Mouse (Mus musculus) small intestine, adult 10 weeks (tissue): ENCODE results near the gene Nkrf. TPM values are rescaled to one million over a fixed set of nuclear protein-coding genes. Genes with fewer than 3 reads are reported as not detected.

ENCODE experiments used
- polyA plus RNA-seq: library from polyadenylated mRNA; stranded (reverse); fragments of 350-450 nt; fragmentation: Illumina TruSeq; extraction: RNeasy Lipid Tissue Mini Kit (QIAGEN cat#74804); gene quantifications from one replicate; pipeline ENCODE4 v1.2.3, GENCODE M21; 2014; ENCODE audit warnings: low replicate concordance

Gene Nkrf
- polyA plus RNA-seq = 11.3 TPM

DNA sequence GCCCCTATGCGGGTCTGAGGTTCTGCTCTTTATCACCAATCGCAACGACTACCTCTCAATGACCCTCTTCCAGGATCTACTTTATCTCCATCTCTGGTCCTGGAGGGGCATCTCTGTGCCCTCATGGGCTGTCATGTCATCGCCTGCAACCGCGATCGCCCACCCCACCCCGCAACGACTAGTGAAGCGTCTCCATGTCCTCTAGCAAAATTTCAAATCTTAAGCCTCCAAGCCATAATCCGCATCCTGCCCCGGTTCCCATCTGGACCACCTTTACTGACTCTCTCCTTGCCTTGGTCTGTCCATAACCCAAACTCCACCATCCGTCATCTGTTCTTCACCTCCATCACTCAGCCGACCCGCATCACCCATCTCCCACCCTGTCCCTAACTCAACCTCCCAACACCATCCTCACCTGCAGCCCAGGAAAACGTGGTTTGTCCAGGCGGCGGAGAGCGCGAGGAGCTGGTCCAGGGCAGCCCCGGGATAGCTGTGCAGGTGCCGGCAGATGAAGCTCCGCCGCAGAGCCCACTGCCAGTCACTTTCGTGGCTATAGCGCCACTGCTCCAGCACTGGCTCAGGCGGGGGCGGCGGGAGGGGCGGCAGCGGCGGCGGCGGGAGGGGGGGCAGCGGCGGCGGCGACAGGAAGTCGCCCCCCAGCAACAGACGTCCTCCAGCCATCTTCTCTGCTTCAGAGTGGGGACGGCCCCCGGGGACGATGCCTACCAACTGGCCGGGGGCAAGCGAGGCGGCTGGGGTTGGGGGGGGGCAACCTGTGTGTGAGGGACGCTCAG, at the start of gene Nkrf:
Gene Nkrf (minus strand): TSS at position 579 of the 794 bp plus-strand sequence.

DNA sequence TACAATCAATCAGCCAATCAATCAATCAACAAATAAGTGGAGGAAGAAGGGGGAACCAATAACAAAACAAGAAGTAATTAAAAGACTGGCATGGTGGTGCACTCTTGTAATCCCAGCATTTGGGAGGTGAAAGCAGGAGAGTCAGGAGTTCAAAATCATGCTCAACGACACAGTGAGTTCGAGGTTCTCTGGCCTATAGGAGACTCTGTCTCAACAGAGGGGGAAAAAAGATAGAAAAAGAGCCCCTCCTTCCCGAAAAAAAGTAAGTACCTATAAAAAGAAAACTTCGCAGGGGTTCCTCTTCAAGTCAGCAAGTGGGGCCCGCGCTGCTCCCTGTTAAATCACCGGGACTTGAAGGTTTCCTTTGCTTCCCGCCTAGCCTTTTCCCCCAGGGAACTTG, 28.9 kb downstream of the Nkrf start, which contains the start of the genes Ube2a and C330007P06Rik:
Gene Ube2a (plus strand): TSS at position 136 of the 400 bp plus-strand sequence.
Gene C330007P06Rik (minus strand): TSS at position 347 of the 400 bp plus-strand sequence.

Other genes with a start within 250 kb of the Nkrf start
- 0.59 TPM for gene Slc25a43, start 159.2 kb downstream of the Nkrf start, polyA plus RNA-seq
- 2,416 TPM for gene Slc25a5, start 107.2 kb downstream of the Nkrf start, polyA plus RNA-seq
- 185 TPM for gene Ube2a, start 29.0 kb downstream of the Nkrf start, polyA plus RNA-seq
- 61.7 TPM for gene C330007P06Rik, start 28.8 kb downstream of the Nkrf start, polyA plus RNA-seq
- gene Sept6, start 88.9 kb upstream of the Nkrf start, polyA plus RNA-seq = 11.0 TPM
- not detected for gene Sowahd, start 145.9 kb upstream of the Nkrf start, polyA plus RNA-seq
- gene Rpl39, start 182.5 kb upstream of the Nkrf start, polyA plus RNA-seq = 805 TPM
- 94.7 TPM for gene Upf3b, start 207.4 kb upstream of the Nkrf start, polyA plus RNA-seq
- gene Nkap, start 223.9 kb upstream of the Nkrf start, polyA plus RNA-seq = 50.7 TPM